Mouse (Mus musculus) MEL (cell line): ENCODE data around the gene Tmub2. TPM values are rescaled to one million over a fixed set of nuclear protein-coding genes. Genes with fewer than 3 reads are reported as not detected.
A peak's percentile ranks its signal among the peaks of the same experiment; 100 is the strongest.

Experiments used
- DNase-seq: peaks from one replicate; pipeline ENCODE4 v3.0.0; 2011; ENCODE audit warnings: low read depth, low spot score
- H3K27ac ChIP-seq: 2 replicates; pipeline ENCODE4 v1.5.1; 2012; ENCODE audit warnings: low read depth, mild to moderate bottlenecking, control low read depth, low read length, moderate library complexity; ENCODE audit not compliant: control insufficient read depth
- H3K27me3 ChIP-seq, 2 experiments: fragments of 150-350 bp in 1 of 2; sonication (generic) in 1 of 2; 2 replicates each; pipeline ENCODE4 v1.6.1; 2012; ENCODE audit warnings: low read length in 2 of 2, mild to moderate bottlenecking in 2 of 2, improper control_type of control experiment in 1 of 2, moderate library complexity in 1 of 2; ENCODE audit not compliant: insufficient read depth in 2 of 2, control insufficient read depth in 1 of 2
- H3K36me3 ChIP-seq, 2 experiments: 2 replicates each; pipeline ENCODE4 v1.6.1; 2012 to 2014; ENCODE audit warnings: low read length in 2 of 2, improper control_type of control experiment in 1 of 2, inconsistent platforms in 1 of 2, mild to moderate bottlenecking in 1 of 2; ENCODE audit not compliant: insufficient read depth in 2 of 2, control insufficient read depth in 1 of 2
- H3K4me1 ChIP-seq, 2 experiments: fragments of 150-350 bp in 1 of 2; sonication (generic) in 1 of 2; 2 replicates each; pipeline ENCODE4 v1.6.1; 2012; ENCODE audit warnings: low read length in 2 of 2, improper control_type of control experiment in 1 of 2, mild to moderate bottlenecking in 1 of 2; ENCODE audit not compliant: insufficient read depth in 2 of 2, control insufficient read depth in 1 of 2
- H3K4me3 ChIP-seq, 2 experiments: fragments of 150-350 bp in 1 of 2; sonication (generic) in 1 of 2; 2 replicates each; pipeline ENCODE4 v1.5.1; 2012; ENCODE audit warnings: low read depth in 2 of 2, low read length in 2 of 2, mild to moderate bottlenecking in 2 of 2, moderate library complexity in 2 of 2, control low read depth in 1 of 2, improper control_type of control experiment in 1 of 2; ENCODE audit not compliant: control insufficient read depth in 1 of 2, insufficient read depth in 1 of 2
- H3K79me2 ChIP-seq: 2 replicates; pipeline ENCODE4 v1.6.1; 2012; ENCODE audit warnings: mild to moderate bottlenecking, low read length, moderate library complexity; ENCODE audit not compliant: control insufficient read depth, poor library complexity, insufficient read depth
- H3K9ac ChIP-seq: 2 replicates; pipeline ENCODE4 v1.6.1; 2012; ENCODE audit warnings: low read depth, mild to moderate bottlenecking, control low read depth, low read length, moderate library complexity; ENCODE audit not compliant: control insufficient read depth, poor library complexity, severe bottlenecking
- H3K9me3 ChIP-seq: fragments of 150-350 bp; sonication (generic); replicated peaks from 2 replicates; pipeline ENCODE4 v1.6.1; 2012; ENCODE audit warnings: mild to moderate bottlenecking, low read length, improper control_type of control experiment, moderate library complexity; ENCODE audit not compliant: insufficient read depth
- CHD2 ChIP-seq: IDR thresholded peaks from 2 replicates; pipeline ENCODE4 v1.6.1; 2011; ENCODE audit warnings: low read length, improper control_type of control experiment
- CTCF ChIP-seq, 3 experiments: IDR thresholded peaks in 2 of 3; conservative IDR thresholded peaks in 1 of 3; 2 replicates each; pipeline ENCODE4 v1.5.1; 2011 to 2012; ENCODE audit warnings: low read length in 3 of 3, low read depth in 2 of 3, mild to moderate bottlenecking in 2 of 3, improper control_type of control experiment in 1 of 3, inconsistent platforms in 1 of 3, mixed read lengths in 1 of 3, moderate library complexity in 1 of 3; ENCODE audit not compliant: control insufficient read depth in 1 of 3, insufficient read depth in 1 of 3, poor library complexity in 1 of 3, severe bottlenecking in 1 of 3
- E2F4 ChIP-seq: IDR thresholded peaks from 2 replicates; pipeline ENCODE4 v1.6.1; 2011; ENCODE audit warnings: low read depth, low read length, improper control_type of control experiment, borderline replicate concordance
- EP300 ChIP-seq, 2 experiments: IDR thresholded peaks; 2 replicates each; pipeline ENCODE4 v1.6.1; 2011; ENCODE audit warnings: improper control_type of control experiment in 2 of 2, low read length in 2 of 2, low read depth in 1 of 2, mild to moderate bottlenecking in 1 of 2
- ETS1 ChIP-seq: IDR thresholded peaks from 2 replicates; pipeline ENCODE4 v1.6.1; 2012; ENCODE audit warnings: low read depth, mild to moderate bottlenecking, inconsistent platforms, low read length, improper control_type of control experiment, moderate library complexity
- GABPA ChIP-seq: IDR thresholded peaks from 2 replicates; pipeline ENCODE4 v1.6.1; 2012; ENCODE audit warnings: low read depth, mild to moderate bottlenecking, inconsistent platforms, low read length, improper control_type of control experiment, moderate library complexity
- GATA1 ChIP-seq: IDR thresholded peaks from 2 replicates; pipeline ENCODE4 v1.6.1; 2011; ENCODE audit warnings: low read depth, low read length, improper control_type of control experiment
- KAT2A ChIP-seq: conservative IDR thresholded peaks from 2 replicates; pipeline ENCODE4 v1.6.1; 2012; ENCODE audit warnings: low read depth, low read length, improper control_type of control experiment, inconsistent platforms
- MAFK ChIP-seq: IDR thresholded peaks from 2 replicates; pipeline ENCODE4 v1.6.1; 2011; ENCODE audit warnings: low read depth, mild to moderate bottlenecking, low read length, improper control_type of control experiment, borderline replicate concordance
- MAX ChIP-seq: IDR thresholded peaks from 2 replicates; pipeline ENCODE4 v1.6.1; 2011; ENCODE audit warnings: low read length, improper control_type of control experiment
- MEF2A ChIP-seq: IDR thresholded peaks from 2 replicates; pipeline ENCODE4 v1.6.1; 2014; ENCODE audit warnings: low read depth, mild to moderate bottlenecking, inconsistent platforms, low read length, improper control_type of control experiment; ENCODE audit not compliant: poor library complexity, insufficient replicate concordance, severe bottlenecking; ENCODE audit errors: extremely low read depth
- MXI1 ChIP-seq: IDR thresholded peaks from 2 replicates; pipeline ENCODE4 v1.6.1; 2011; ENCODE audit warnings: mild to moderate bottlenecking, low read depth, low read length, improper control_type of control experiment
- MYB ChIP-seq: IDR thresholded peaks from 2 replicates; pipeline ENCODE4 v1.6.1; 2011; ENCODE audit warnings: mild to moderate bottlenecking, low read depth, low read length, improper control_type of control experiment
- MYC ChIP-seq: IDR thresholded peaks from 2 replicates; pipeline ENCODE4 v1.6.1; 2011; ENCODE audit warnings: low read depth, mild to moderate bottlenecking, low read length, improper control_type of control experiment, moderate library complexity
- NELFE ChIP-seq: IDR thresholded peaks from 2 replicates; pipeline ENCODE4 v1.6.1; 2011; ENCODE audit warnings: low read depth, low read length, improper control_type of control experiment
- NRF1 ChIP-seq: IDR thresholded peaks from 2 replicates; pipeline ENCODE4 v1.6.1; 2014; ENCODE audit warnings: low read depth, mild to moderate bottlenecking, inconsistent platforms, low read length, improper control_type of control experiment, moderate library complexity; ENCODE audit not compliant: poor library complexity, insufficient read depth, severe bottlenecking
- POLR2AphosphoS5 ChIP-seq: IDR thresholded peaks from 2 replicates; pipeline ENCODE4 v1.6.1; 2012; ENCODE audit warnings: low read depth, borderline replicate concordance, mild to moderate bottlenecking, inconsistent platforms, low read length, moderate library complexity, mixed read lengths
- RCOR1 ChIP-seq: IDR thresholded peaks from 2 replicates; pipeline ENCODE4 v1.6.1; 2012; ENCODE audit warnings: low read depth, mild to moderate bottlenecking, inconsistent platforms, low read length, improper control_type of control experiment
- SMC3 ChIP-seq: IDR thresholded peaks from 2 replicates; pipeline ENCODE4 v1.6.1; 2011; ENCODE audit warnings: low read depth, low read length, improper control_type of control experiment
- TBP ChIP-seq: IDR thresholded peaks from 2 replicates; pipeline ENCODE4 v1.8.0; 2011; ENCODE audit warnings: low read depth, low read length, improper control_type of control experiment
- UBTF ChIP-seq: IDR thresholded peaks from 2 replicates; pipeline ENCODE4 v1.6.1; 2012; ENCODE audit warnings: low read depth, mild to moderate bottlenecking, inconsistent platforms, low read length, improper control_type of control experiment, moderate library complexity, borderline replicate concordance; ENCODE audit not compliant: insufficient read depth
- USF1 ChIP-seq: IDR thresholded peaks from 2 replicates; pipeline ENCODE4 v1.6.1; 2014; ENCODE audit warnings: low read depth, mild to moderate bottlenecking, inconsistent platforms, low read length, improper control_type of control experiment, moderate library complexity
- USF2 ChIP-seq, 2 experiments: IDR thresholded peaks; 2 replicates each; pipeline ENCODE4 v1.6.1; 2011 to 2012; ENCODE audit warnings: improper control_type of control experiment in 2 of 2, low read length in 2 of 2, borderline replicate concordance in 1 of 2, inconsistent platforms in 1 of 2, low read depth in 1 of 2, mild to moderate bottlenecking in 1 of 2; ENCODE audit not compliant: insufficient read depth in 1 of 2
- ZC3H11A ChIP-seq: IDR thresholded peaks from 2 replicates; pipeline ENCODE4 v1.6.1; 2012; ENCODE audit warnings: low read depth, mild to moderate bottlenecking, inconsistent platforms, low read length, improper control_type of control experiment
- ZKSCAN1 ChIP-seq: IDR thresholded peaks from 2 replicates; pipeline ENCODE4 v1.6.1; 2012; ENCODE audit warnings: low read depth, mild to moderate bottlenecking, inconsistent platforms, low read length, improper control_type of control experiment, moderate library complexity
- ZMIZ1 ChIP-seq: IDR thresholded peaks from 2 replicates; pipeline ENCODE4 v1.6.1; 2012; ENCODE audit warnings: low read depth, mild to moderate bottlenecking, inconsistent platforms, low read length, improper control_type of control experiment, moderate library complexity
- polyA plus RNA-seq, 2 experiments: library from polyadenylated mRNA; stranded (reverse) in 1 of 2; unstranded in 1 of 2; fragments of >175 nt in 1 of 2; fragments of >200 nt in 1 of 2; gene quantifications; 2 replicates each; pipeline versions ENCODE4 v1.2.1 to v1.2.4; 2012; ENCODE audit warnings: low replicate concordance in 2 of 2, low read depth in 1 of 2; ENCODE audit not compliant: insufficient read length in 2 of 2, insufficient read depth in 1 of 2, missing spikeins in 1 of 2
- total RNA-seq: library from RNA; depleted of rRNA; stranded (reverse); fragments of 300-350 nt; gene quantifications from 2 replicates; pipeline ENCODE4 v1.2.3, GENCODE M21; 2012

Gene Tmub2
- total and polyA plus RNA-seq, 3 experiments: 29.3 to 40.5 TPM; not detected in 1

DNA sequence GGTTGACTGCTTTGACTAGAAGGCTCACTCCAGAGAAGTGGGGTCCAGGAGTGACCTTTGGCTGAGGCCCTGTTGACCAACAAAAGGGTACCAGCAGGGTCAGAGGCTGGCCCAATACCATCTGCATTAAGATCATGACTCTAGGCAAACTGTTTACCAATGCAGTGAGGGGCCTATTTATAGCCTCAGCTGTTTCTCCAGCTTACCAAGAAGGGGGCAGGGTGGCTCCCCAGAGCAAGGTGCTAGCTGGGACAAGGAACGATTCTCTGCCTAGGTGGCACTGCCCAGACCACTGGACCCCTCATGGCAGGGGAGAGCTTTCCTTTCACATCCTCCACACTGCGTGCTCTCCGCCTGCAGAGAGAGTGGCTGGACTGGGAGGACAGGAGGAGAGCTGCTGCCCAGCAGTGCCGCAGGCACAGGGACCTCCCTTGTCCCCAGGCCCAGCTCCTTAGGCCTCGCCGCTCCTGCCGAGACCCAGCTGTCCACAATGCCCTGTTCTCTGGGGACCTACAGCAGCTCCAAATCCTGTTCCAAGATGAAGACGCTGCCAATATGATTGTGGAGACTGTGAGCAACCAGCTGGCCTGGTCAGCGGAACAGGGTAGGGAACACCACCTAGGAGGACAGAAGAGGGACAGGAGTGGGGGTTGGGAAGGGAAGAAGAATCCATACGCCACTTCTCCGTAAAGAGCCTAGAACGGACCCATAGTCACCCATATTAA lies 16.0 kb upstream of the Tmub2 start, which contains the start of gene Asb16:
Asb16 (plus strand) TSS at position 224 of the 725 bp plus-strand sequence.
- Histone ChIP-seq H3K4me3 (peak within 1 kb of the TSS; percentile 30 to 35; a peak in 3 of 4 replicates), H3K79me2 (no peaks in the 10 kb centered on the region), H3K27ac (no peak within 1 kb of the TSS), H3K9me3 (no peaks in the 10 kb centered on the region), H3K36me3 (no peaks in the 10 kb centered on the region), H3K4me1 (no peaks in the 10 kb centered on the region), H3K9ac (0 out of 2 replicates have a peak within 1 kb of the TSS, but pooled peaks have one; percentile 30), H3K27me3 (no peaks in the 10 kb centered on the region; a peak in 1 of 4 replicates)
- no peak for DNase-seq
- TF ChIP-seq MYC (no peak), MAX (no peak), CHD2 (no peak), CTCF (IDR thresholded peaks at IDR 0.05 in 2 of 3, conservative IDR thresholded peaks at IDR 0.05 in 1 of 3; ENCODE audit: control insufficient read depth in 1 of 3, insufficient read depth in 1 of 3, low read depth in 2 of 3, low read length in 3 of 3, poor library complexity in 1 of 3, severe bottlenecking in 1 of 3) (no peak), NRF1 (no peak), MYB (no peak), MAFK (no peak), ZKSCAN1 (no peak), KAT2A (no peak), USF2 (IDR thresholded peaks at IDR 0.05; ENCODE audit: borderline replicate concordance in 1 of 2, insufficient read depth in 1 of 2, low read depth in 1 of 2, low read length in 2 of 2) (no peak), ETS1 (no peak), SMC3 (no peak), ZMIZ1 (no peak), GATA1 (no peak), TBP (no peak), MEF2A (no peak)

DNA sequence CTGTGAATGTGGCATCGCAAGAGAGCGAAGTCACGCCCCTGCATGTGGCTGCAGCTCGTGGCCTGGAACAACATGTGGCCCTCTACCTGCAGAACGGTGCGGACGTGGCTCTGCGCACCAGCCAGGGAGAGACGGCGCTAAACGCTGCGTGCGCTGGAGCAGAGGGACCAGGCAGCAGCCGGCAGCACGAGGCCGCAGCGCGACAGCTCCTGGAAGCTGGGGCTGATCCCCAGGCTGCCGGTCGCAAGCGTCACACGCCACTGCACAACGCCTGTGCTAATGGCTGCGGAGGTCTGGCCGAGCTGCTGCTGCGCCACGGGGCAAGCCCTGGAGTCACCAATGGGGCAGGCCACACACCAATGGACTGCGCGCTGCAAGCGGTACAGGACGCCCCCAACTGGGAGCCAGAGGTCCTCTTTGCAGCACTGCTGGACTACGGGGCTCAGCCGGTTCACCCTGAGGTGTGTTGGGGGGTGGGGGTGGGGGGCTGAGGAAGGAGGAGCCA lies 8.3 kb upstream of the Tmub2 start:
- peak; percentile 88 for DNase-seq
- Histone ChIP-seq H3K79me2 (peaks cover 7% of the 10 kb centered on the region), H3K27ac (peak overlapping the region; percentile 58), H3K36me3 (peaks cover 0 to 8% of the 10 kb centered on the region in 2 experiments; a peak in 2 of 4 replicates), H3K4me3 (peak overlapping the region; percentile 63 to 76), H3K4me1 (peaks cover 8 to 12% of the 10 kb centered on the region in 2 experiments), H3K27me3 (no peaks in the 10 kb centered on the region), H3K9ac (peak overlapping the region; percentile 86), H3K9me3 (no peaks in the 10 kb centered on the region)
- TF ChIP-seq NELFE (peak; percentile 47), GABPA (peak; percentile 22; the same call in 1 of the 2 replicates), E2F4 (no peak), POLR2AphosphoS5 (0 out of 2 replicates have a peak, but pooled peaks have one; percentile 58), CHD2 (no peak), RCOR1 (0 out of 2 replicates have a peak, but pooled peaks have one; percentile 0), MYB (no peak), CTCF (IDR thresholded peaks at IDR 0.05 in 2 of 3, conservative IDR thresholded peaks at IDR 0.05 in 1 of 3; ENCODE audit: control insufficient read depth in 1 of 3, insufficient read depth in 1 of 3, low read depth in 2 of 3, low read length in 3 of 3, poor library complexity in 1 of 3, severe bottlenecking in 1 of 3) (peak in 2 of 3 experiments; percentile 38 to 54; a peak in 4 of 6 replicates), MXI1 (peak; percentile 96), TBP (no peak), EP300 (IDR thresholded peaks at IDR 0.05; ENCODE audit: low read depth in 1 of 2, low read length in 2 of 2) (0 out of 4 replicates have a peak, but pooled peaks of 1 of the 2 experiments have one; percentile 20), SMC3 (no peak), ZC3H11A (no peak), NRF1 (no peak), USF1 (peak; percentile 47), UBTF (peak; percentile 80; the same call in 1 of the 2 replicates), ZKSCAN1 (no peak), USF2 (IDR thresholded peaks at IDR 0.05; ENCODE audit: borderline replicate concordance in 1 of 2, insufficient read depth in 1 of 2, low read depth in 1 of 2, low read length in 2 of 2) (no peak)
